In the genomic region with DNA sequence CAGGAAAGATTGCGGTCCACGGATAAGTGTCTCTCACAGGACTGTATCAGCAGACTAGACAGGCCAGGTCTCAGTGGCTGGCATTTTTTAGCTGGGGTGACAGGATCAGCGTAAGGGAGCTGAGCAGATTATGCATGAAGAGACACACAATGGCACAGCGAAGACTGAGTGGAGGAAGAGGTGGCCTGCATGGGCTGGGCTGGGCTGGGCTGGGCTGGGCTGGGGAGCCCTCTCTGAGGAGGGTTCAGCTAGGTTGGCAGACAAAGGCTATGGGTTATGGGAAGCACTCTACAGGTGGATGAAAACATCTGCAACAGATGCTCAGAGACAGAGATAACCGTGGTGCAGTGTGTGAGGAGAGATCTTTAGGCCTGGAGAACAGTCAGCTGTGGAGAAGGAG, we compare ENCODE assay signal across 11 mouse cellular contexts.
"Had no signal": no experiment of that assay in that cellular context is flagged by ENCODE, and none has a peak within 500 bp of the region (broad histone marks: within the 10 kb centered on the region; RNA-seq: fewer than 3 reads in every experiment).

No protein-coding gene starts in this region.

- H3K27me3 ChIP-seq: kidney, embryonic 15.5 days; liver, embryonic 15.5 days had no signal

- H3K27ac ChIP-seq: kidney, embryonic 15.5 days; limb, embryonic 10.5 days; liver, embryonic 15.5 days had no signal

- H3K4me1 ChIP-seq: kidney, embryonic 15.5 days; limb, embryonic 10.5 days; liver, embryonic 15.5 days had no signal

- H3K9me3 ChIP-seq: kidney, embryonic 15.5 days; limb, embryonic 10.5 days; liver, embryonic 15.5 days had no signal

- H3K36me3 ChIP-seq: kidney, embryonic 15.5 days; limb, embryonic 10.5 days; liver, embryonic 15.5 days had no signal

- H3K4me3 ChIP-seq: kidney, embryonic 15.5 days; limb, embryonic 10.5 days; liver, embryonic 15.5 days had no signal

- DNase-seq: kidney, adult 2 months; kidney, postnatal 14 days; lung, adult 2 months; lung, postnatal 36 days; right cerebral cortex, postnatal 25 days; thymus, postnatal 36 days had no signal

- ATAC-seq: lung, postnatal 0 days had no signal

- H3K4me2 ChIP-seq: kidney, embryonic 15.5 days; liver, embryonic 11.5 days; liver, embryonic 15.5 days had no signal

- H3K9ac ChIP-seq: kidney, embryonic 15.5 days; liver, embryonic 15.5 days had no signal
